Mouse (Mus musculus) CD4-positive helper T cell, adult 2 months (primary cell): ENCODE measurements around the gene Krt80.

Experiments used
- DNase-seq: peaks from one replicate; pipeline ENCODE4 v3.0.0-alpha.2; 2012; ENCODE audit warnings: low read depth, missing footprints, low spot score

The Krt80 gene

DNA sequence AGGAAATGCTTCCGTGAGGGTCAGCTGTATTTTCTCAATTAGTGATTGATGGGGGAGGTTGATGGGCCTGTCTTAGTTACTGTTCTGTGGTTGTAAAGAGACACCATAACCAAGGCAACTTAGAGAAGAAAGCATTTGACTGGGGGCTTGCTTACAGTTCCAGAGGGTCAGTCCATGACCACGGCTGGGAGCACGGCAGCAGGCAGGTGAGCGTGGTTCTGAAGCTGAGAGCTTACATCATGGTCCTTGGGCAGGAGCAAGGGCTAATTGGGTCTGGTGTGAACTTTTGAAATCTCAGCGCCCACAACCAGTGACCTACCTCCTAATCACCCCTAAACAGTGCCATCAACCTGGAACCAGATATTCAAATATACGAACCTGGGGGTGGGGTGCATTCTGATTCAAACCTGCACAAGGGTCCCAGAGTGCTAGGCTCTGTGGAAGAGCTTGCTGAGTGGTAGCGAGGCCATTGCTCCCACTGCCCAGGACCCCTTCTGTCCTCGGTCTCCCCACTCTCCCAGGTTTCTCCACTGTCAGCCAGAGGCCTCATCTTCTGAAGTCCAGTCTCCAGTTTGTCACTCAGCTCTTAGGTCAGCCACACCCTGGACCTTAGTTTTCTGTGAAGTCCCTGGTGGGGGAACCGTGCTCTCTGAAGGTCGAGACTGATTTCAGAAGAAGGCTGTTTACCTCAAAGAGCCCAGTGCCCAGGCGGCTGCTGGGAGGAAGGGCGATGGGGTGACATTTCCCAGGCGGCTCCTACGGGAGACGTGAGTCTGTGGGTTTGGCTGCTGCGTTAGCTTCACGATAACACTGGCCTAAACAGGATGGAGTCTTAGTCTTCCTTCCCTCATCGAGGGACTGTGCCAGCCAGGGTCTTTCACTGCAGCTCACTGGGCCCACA, 52.8 kb downstream of the Krt80 start:
- no peak for DNase-seq

DNA sequence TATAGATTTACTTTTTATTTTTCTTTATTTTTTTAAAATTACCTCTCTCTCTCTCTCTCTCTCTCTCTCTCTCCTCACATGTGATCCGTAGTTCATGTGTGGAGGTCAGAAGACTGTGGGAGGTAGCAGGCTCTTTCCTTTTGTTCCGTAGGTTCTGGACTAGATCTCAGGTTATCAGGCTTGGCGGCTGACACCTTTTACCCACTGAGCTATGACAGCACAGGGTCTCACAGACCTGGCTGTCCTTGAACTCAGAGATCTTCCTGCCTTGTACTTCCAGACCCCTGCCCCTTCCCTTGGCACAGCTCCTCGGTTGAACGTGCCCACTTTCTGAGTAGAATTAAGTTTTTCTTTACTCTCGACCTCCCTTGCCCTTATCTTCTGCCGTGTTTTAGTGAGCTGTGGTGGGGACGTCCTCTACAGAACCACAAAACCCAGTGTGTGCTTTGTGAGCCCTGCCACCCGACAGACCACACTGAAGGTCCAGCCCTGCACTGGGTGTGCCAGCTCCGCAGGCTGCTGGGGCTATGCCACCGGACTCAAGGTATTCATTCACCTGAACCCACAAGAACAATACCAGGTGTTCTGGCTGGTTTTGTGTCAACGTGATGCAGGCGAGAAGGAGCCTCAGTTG, 53.6 kb downstream of the Krt80 start:
- DNase-seq: no peak

DNA sequence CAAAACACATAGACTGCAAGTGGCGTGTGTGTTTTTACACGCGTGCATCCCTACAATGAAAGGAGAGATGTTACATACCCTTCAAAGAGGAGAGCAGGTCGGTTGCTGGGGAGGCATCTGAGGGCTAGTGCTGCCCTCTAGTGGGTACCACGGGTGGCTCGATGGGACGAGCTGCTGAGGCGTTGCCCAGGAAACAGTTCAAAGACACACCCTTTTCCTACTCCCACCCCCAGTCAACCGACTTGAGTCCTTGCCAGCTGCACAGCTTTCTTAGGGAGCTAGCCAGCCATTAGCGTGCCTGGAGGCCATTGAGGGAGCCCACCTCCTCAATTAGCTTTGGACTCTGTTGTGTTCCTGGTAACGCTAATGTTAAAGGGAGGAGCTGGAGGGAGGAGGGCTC, 54.1 kb downstream of the Krt80 start:
- DNase-seq: peak; percentile 89

DNA sequence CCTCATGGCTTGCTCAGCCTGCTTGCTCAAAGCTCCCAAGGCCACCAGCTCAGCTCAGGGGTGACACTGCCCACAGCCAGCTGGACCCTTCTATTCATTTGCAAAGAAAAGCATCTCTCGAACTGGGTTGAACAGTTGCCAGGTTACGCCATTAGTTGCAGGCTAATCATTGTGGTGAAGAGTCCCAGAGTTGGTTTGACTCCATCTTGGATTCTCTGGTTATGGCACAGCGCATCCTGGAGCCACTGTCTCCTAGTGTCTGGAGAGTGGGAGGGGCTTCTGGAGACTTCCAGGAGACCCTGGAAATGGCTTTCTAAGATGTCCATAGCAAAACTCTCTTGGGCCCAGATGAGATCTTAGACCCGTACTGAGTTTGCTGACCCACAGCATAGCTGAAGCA, 54.6 kb downstream of the Krt80 start:
- DNase-seq: no peak

DNA sequence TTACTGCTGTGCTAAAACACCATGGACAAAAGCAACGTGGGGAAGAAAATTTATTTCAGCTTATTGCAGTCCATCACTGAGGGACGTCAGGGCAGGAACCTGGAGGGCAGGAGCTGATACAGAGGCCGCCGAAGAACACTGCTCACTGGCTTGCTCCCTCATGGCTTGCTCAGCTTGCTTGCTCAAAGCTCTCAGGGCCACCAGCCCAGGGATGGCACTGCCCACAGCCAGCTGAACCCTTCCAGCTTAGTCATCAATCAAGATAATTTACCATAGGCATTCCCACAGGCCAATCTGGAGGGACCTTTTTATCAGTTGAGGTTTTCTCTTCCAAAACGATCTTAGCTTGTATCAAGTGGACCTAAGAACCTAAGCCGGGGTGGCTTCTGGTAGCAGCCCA, 58.0 kb downstream of the Krt80 start:
- DNase-seq: no peak

DNA sequence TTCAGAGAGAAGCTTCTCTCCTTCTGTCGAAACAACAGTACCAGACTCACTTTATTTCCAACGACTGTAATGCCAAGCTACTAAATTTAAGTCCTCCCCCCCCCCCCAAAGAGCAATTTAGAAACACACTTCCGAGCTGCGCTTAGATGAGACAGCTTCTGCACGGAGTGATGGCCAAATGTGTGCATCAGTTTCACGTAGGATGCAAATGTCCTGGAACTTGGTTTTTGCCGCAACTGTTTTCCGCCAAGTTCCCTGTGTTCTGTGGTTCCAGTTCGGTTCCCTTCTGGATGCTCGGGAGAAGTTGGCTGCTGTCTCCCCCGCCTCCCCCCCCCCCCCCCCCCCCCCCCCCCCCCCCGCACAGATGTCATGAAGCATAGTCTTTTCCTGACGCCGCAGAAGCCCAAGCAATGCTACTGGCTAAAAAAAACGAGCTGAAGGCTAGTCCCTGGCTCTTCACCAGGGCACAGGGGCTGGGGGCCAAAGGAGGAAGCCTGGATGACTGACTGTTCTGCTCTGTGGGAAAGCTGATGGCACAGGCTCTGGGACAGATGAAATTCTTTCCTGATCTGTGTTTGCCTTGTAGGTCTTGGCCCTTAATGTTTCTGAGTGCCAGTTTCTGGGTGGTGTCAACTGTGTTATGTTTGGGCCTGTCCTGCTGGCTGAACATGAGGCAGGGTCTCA, 58.7 kb downstream of the Krt80 start:
- DNase-seq: no peak

DNA sequence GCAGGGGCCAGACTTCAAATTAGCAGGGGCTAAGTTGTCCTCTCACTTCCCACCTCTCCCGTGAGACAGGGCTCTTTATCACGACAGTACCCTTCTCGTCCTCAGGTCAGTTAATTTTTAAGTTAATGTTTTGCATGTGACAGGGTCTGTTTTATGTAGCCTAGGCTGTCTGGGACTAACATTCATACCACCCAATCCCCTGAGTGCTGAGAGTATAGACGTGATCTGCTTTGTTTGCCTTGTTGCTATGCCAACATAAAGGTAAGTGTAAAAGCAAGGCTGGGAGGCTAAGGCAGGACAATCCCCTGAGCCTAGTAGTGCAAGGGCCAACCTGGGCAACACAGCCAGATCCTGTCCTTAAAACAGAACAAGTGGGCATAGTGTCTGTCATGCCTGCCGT, 60.5 kb downstream of the Krt80 start:
- no peak for DNase-seq

DNA sequence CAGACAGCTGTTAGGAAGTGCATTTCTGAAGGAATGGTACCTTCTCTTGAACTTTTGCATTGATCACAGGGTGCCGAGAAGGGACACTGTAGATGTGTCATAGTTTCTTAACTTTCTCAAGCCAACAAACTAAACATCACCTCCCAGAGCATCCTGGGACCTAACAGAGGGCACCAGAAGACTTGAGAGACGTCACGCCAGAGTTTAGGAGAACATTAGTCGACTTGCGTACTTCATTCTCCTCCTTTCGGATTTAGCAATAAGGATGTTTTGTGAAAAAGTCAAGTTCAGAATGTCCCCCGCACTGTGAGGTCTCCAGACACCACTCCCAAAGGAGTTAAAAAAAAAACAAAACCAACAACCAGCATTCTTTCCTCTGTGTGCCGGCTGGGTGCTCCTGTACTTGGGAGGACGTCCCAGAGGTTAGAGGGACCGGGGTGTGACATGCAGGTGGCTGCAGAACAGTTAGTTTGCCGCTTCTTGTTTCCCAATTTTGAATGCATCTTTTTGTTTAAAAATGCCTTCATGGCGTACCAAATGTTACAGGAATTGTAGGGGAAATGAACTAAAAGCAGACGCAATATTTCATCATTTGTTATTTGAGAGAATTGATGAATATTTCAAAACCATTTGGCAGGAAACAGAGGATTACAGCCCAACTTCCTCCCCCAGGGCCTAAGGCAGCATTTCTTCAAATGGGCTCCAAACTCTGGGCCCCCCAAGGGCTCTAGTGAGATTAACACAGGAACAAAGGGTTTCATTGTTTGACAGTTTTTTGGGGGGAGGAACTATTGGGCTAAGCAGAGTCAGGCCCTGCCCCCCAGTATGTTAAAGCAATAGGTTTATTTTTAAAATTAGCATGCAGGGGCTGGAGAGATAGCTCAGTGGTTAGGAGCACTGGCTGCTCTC, 61.3 kb downstream of the Krt80 start:
- no peak for DNase-seq

DNA sequence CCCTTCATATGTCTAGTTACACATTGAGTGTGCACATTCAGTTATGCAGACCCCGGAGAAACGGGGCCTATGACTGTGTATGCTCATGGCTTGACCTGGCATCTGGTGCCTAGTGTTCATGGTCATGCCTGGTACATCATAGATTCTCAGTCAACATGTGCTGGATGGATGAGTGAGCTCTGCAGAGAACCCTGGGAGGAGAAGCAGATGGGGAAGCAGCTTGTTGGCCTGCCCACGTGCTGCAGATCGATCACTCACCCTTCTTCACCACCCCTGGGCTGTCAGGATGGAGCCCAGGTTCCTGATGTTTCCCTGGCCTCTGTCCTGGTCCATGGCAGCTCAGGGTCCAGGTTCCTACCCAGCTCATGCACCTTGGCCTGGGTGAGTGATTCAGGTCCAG, 63.5 kb downstream of the Krt80 start:
- DNase-seq: no peak

DNA sequence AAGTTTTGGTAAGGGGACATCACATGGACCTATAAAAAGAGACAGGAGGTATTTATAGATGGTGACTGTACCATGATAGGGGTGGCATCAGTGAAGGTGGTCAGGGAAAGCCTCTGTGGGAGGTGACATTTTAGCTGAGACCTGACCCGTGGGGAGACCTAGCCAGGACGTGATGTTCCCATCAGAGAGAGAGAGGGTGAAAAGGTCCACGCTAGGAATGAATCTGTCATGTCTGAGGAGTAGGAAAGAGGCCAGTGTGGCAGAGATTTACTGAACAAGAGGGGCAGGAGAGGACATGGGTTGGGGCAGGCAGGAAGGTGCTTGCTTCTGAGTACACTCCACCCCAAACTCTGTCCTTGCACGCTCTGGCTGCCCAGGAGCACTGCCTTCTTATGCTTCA, 66.1 kb downstream of the Krt80 start:
- DNase-seq: no peak

DNA sequence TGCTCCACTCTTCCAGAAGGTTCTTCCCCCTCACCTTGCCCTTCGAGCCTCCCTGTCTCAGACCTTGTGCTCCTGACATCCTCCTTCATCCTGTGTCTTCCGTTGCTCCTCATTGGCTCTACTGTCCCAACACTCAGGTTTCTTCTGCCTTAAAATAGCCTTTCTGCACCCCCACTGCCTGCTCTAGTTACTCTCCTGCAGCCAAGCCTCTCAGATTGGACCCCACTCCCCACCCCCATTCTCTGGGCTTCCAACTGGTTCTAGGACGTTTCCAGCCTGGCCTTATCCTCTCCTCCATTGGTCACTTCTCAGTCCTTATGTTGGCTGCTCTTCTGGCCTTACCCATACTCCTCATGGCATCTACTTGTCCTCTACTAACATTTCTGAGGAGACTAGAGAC, 67.8 kb downstream of the Krt80 start:
- DNase-seq: no peak

DNA sequence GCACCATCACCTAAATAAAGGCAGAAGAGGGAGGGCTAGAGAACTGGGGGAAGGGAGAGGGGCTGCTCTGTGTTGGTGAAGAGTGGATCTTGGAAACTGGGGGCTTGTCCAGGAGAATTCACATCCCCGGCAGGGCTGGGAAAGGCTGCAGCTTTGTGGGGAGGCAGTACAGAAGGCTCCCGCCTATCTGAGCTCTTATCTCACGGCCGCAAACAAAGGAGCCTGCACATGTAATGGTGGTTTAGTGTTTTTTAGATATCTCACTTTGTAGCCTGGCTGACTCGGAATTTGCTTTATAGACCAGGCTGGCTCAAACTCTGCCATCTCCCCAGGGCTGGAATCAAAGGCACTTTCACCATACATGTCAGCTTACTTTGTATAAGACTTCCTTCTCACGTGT, 69.8 kb downstream of the Krt80 start:
- DNase-seq: no peak

DNA sequence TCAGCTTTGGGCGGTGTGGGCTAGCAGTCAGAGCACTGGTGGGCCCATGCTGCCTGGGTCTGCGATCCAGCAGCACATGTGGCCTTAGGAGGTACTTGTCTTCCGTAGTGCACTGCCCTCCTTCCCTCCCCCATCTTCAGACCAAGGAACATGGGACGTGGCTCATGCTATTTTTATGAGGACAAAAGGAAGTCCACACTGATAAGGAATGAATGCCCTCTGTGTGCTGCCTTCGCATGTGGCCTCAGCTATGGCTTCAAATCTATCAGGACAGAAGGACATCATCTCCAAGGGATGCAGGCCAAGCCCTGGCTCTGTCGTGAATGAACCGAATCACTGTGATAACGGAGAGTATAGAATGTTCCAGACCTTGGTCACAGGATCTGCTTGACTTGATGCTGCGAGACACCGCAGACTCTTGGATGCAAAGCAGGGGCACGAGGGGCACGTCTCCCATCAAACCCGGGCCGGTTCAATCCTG, 70.4 kb downstream of the Krt80 start:
- DNase-seq: no peak

DNA sequence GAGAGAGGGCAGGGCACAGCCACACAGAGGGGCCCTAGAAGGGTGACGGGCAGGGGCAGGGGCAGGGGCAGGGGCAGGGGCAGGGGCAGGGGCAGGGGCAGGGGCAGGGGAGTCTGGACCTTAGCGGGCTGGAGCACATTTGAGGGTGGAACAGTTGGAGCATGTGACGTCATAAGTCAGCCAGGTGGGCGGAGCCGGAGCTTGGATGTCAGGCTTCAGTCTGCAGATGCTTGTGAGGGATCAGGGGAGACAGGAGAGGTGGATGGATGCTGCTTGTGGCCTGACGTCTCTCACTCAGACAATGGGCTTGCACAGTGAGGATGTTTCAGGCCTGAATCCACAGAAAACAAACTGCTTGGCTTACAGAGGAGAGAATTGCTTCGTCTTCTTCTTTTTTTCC, 71.4 kb downstream of the Krt80 start:
- no peak for DNase-seq

DNA sequence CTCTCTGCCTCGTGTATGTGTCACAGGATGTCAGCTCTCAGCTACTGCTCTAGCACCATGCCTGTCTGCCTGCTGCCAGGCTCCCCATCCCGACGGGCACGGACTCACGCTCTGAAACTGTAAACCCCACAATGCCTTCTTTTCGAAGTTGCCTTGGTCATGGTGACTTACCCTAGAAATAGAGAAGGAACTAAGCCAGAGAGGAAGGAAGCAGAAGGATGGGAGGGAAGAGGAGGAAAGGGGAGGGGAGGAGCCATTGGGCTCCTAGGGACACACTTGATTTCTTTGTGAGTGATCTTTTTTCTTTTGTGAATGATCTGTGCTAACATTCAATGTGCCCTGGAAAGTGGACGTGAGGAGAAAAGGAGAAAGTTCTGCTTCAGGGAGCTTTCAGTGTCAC, 72.0 kb downstream of the Krt80 start:
- DNase-seq: no peak
